ENCODE assay signal across 12 mouse cellular contexts in genomic region chr8:48492491-48492890, GRCm38 (mm10).
DNase-seq lines count a peak whose midpoint lies in the region; ATAC-seq lines count a peak whose summit lies in the region.
"Had no signal": no experiment of that assay in that cellular context is flagged by ENCODE, and none has a peak within 500 bp of the region (broad histone marks: within the 10 kb centered on the region; RNA-seq: fewer than 3 reads in every experiment).

No protein-coding gene starts in this region.

- no peak overlapping the region for H3K9ac ChIP-seq in hindbrain, embryonic 13.5 days
- H3K9ac ChIP-seq: intestine, embryonic 15.5 days had no signal

- peak; percentile 2 for DNase-seq in hindbrain, embryonic 10.5 days (ENCODE audit: low spot score)
- DNase-seq in urinary bladder, postnatal 36 days (ENCODE audit: low spot score in 2 of 2), result peak; percentile 14 to 36
- DNase-seq in urinary bladder, postnatal 4 days (ENCODE audit: low spot score in 2 of 2), result no peak
- DNase-seq in gastrocnemius, postnatal 36 days, result peak; percentile 67 to 69
- DNase-seq in layer of hippocampus, postnatal 14 days (ENCODE audit: low spot score in 2 of 2), result no peak
- no peak for DNase-seq in T-cell, adult 2 months (ENCODE audit: low spot score)
- DNase-seq: kidney, postnatal 25 days; thymus, adult 18-20 months had no signal

- H3K4me1 ChIP-seq in hindbrain, embryonic 10.5 days (replicated peaks), result peaks cover 24% of the 10 kb centered on the region
- peaks cover 19% of the 10 kb centered on the region for H3K4me1 ChIP-seq in hindbrain, embryonic 13.5 days (replicated peaks)
- H3K4me1 ChIP-seq: intestine, embryonic 15.5 days had no signal

- intact Hi-C loops in gastrocnemius, postnatal 36 days (cut with DNase I), result no loop called here

- 0 out of 2 replicates have a peak, but pooled peaks cover 3% of the 10 kb centered on the region for H3K36me3 ChIP-seq in hindbrain, embryonic 10.5 days
- H3K36me3 ChIP-seq in hindbrain, embryonic 13.5 days, result no peaks in the 10 kb centered on the region
- H3K36me3 ChIP-seq: intestine, embryonic 15.5 days; limb, embryonic 10.5 days had no signal

- 79% methylated on average over 5 of the region's 5 CpGs for WGBS in hindbrain, embryonic 10.5 days
- 74% methylated on average over 5 of the region's 5 CpGs for WGBS in hindbrain, embryonic 13.5 days

- no peak for ATAC-seq in hindbrain, embryonic 13.5 days (ENCODE audit: low FRiP score)
- ATAC-seq: forebrain, embryonic 14.5 days; intestine, embryonic 15.5 days had no signal

- no peak overlapping the region for H3K4me2 ChIP-seq in hindbrain, embryonic 13.5 days
- H3K4me2 ChIP-seq: intestine, embryonic 15.5 days had no signal

- H3K4me3 ChIP-seq in hindbrain, embryonic 10.5 days, result no peak overlapping the region
- no peak overlapping the region for H3K4me3 ChIP-seq in hindbrain, embryonic 13.5 days
- H3K4me3 ChIP-seq: intestine, embryonic 15.5 days; limb, embryonic 10.5 days had no signal

- H3K27ac ChIP-seq in hindbrain, embryonic 10.5 days, result no peak overlapping the region
- H3K27ac ChIP-seq in hindbrain, embryonic 13.5 days, result no peak overlapping the region
- H3K27ac ChIP-seq: intestine, embryonic 15.5 days; limb, embryonic 10.5 days had no signal

- no peaks in the 10 kb centered on the region for H3K27me3 ChIP-seq in hindbrain, embryonic 10.5 days (ENCODE audit: insufficient read depth, poor library complexity, severe bottlenecking)
- H3K27me3 ChIP-seq in hindbrain, embryonic 13.5 days, result no peaks in the 10 kb centered on the region
- H3K27me3 ChIP-seq: intestine, embryonic 15.5 days had no signal

- no peaks in the 10 kb centered on the region for H3K9me3 ChIP-seq in hindbrain, embryonic 10.5 days
- no peaks in the 10 kb centered on the region for H3K9me3 ChIP-seq in hindbrain, embryonic 13.5 days
- H3K9me3 ChIP-seq: intestine, embryonic 15.5 days; limb, embryonic 10.5 days had no signal

Comparison
In these comparisons a context has a peak if more than half of its experiments do, and no peak if none do; other contexts are left out.
1. DNase-seq: peak in hindbrain, embryonic 10.5 days (single experiment), urinary bladder, postnatal 36 days (2 of 2) and gastrocnemius, postnatal 36 days (2 of 2); none in urinary bladder, postnatal 4 days (0 of 2), layer of hippocampus, postnatal 14 days (0 of 2) and T-cell, adult 2 months (single experiment).